Mouse (Mus musculus) liver, adult 2 months (tissue): ENCODE results near the gene Arhgap28. TPM values are rescaled to one million over a fixed set of nuclear protein-coding genes. Genes with fewer than 3 reads are reported as not detected.
A peak's percentile ranks its signal among the peaks of the same experiment; 100 is the strongest.

Source experiments
- DNase-seq: peaks from one replicate; pipeline ENCODE4 v3.0.0-alpha.2; 2011; ENCODE audit warnings: low read depth, low spot score; ENCODE audit errors: extremely low read depth
- H3K27ac ChIP-seq: fragments of 200-500 bp; replicated peaks from 2 replicates; pipeline ENCODE4 v1.5.1; 2012; ENCODE audit warnings: low read depth, mild to moderate bottlenecking, control low read depth, inconsistent platforms, low read length; ENCODE audit not compliant: insufficient read depth
- H3K27me3 ChIP-seq: fragments of 200-500 bp; 2 replicates; pipeline ENCODE4 v1.6.1; 2012; ENCODE audit warnings: mild to moderate bottlenecking, moderate library complexity, low read length, inconsistent platforms; ENCODE audit not compliant: control insufficient read depth, insufficient read depth
- H3K36me3 ChIP-seq: fragments of 200-500 bp; 2 replicates; pipeline ENCODE4 v1.6.1; 2012; ENCODE audit warnings: low read length, inconsistent platforms; ENCODE audit not compliant: control insufficient read depth, insufficient read depth
- H3K4me1 ChIP-seq: fragments of 200-500 bp; 2 replicates; pipeline ENCODE4 v1.6.1; 2011; ENCODE audit warnings: low read length; ENCODE audit not compliant: control insufficient read depth, insufficient read depth
- H3K4me3 ChIP-seq: fragments of 200-500 bp; 2 replicates; pipeline ENCODE4 v1.5.1; 2011; ENCODE audit warnings: low read depth, mild to moderate bottlenecking, control low read depth, low read length, moderate library complexity; ENCODE audit not compliant: insufficient read depth
- H3K79me2 ChIP-seq: fragments of 200-500 bp; 2 replicates; pipeline ENCODE4 v1.6.1; 2012; ENCODE audit warnings: inconsistent platforms, mild to moderate bottlenecking, low read length, moderate library complexity; ENCODE audit not compliant: control insufficient read depth, insufficient read depth
- H3K9ac ChIP-seq: fragments of 200-500 bp; 2 replicates; pipeline ENCODE4 v1.6.1; 2012; ENCODE audit warnings: low read depth, mild to moderate bottlenecking, control low read depth, inconsistent platforms, low read length
- CTCF ChIP-seq: fragments of 200-500 bp; IDR thresholded peaks from 2 replicates; pipeline ENCODE4 v1.5.1; 2011; ENCODE audit warnings: low read depth, low read length, control low read depth
- POLR2A ChIP-seq: fragments of 200-500 bp; IDR thresholded peaks from 2 replicates; pipeline ENCODE4 v1.6.1; 2011; ENCODE audit warnings: low read length, control low read depth; ENCODE audit not compliant: insufficient read depth; ENCODE audit errors: extremely low read depth
- WGBS: fragments of 180-500 bp; shearing (Covaris S2); methylation state at CpG from one replicate; pipeline ENCODE4 v1.1.7; 2018; 5-methylcytosine and 5-hydroxymethylcytosine counted together
- polyA plus RNA-seq: library from polyadenylated mRNA; depleted of rRNA; stranded (reverse); fragments of >200 nt; gene quantifications from 2 replicates; pipeline ENCODE4 v1.2.3, GENCODE M21; 2012; rRNA removed
- total RNA-seq: library from RNA; depleted of rRNA; stranded (reverse); fragments of >200 nt; gene quantifications from 2 replicates; pipeline ENCODE4 v1.2.3, GENCODE M21; 2014; rRNA removed

Arhgap28 gene
- total RNA-seq (0.37 and 0.40 TPM in 2 replicates), polyA plus RNA-seq (0.11 and 0.17 TPM in 2 replicates)

- no peaks in the 10 kb centered on the region for H3K79me2 ChIP-seq
- WGBS = under 1% methylated on average over 65 of the region's 65 CpGs
- DNase-seq = peak; percentile 86
- peak within 1 kb of the TSS; percentile 77 for H3K4me3 ChIP-seq
- TF ChIP-seq POLR2A (no peak), CTCF (no peak)
- no peak within 1 kb of the TSS for H3K27ac ChIP-seq
- H3K36me3 ChIP-seq = no peaks in the 10 kb centered on the region
- no peaks in the 10 kb centered on the region for H3K27me3 ChIP-seq
- H3K4me1 ChIP-seq = no peaks in the 10 kb centered on the region
- H3K9ac ChIP-seq = peak within 1 kb of the TSS; percentile 63
Measured at GRCm38 (mm10) chr17:68003741-68004560, at the start of gene Arhgap28. Gene Arhgap28 (minus strand): TSS chr17:68004120.

- Histone ChIP-seq H3K27ac (no peak overlapping the region), H3K27me3 (no peaks in the 10 kb centered on the region), H3K4me3 (no peak overlapping the region), H3K36me3 (no peaks in the 10 kb centered on the region), H3K79me2 (no peaks in the 10 kb centered on the region), H3K4me1 (no peaks in the 10 kb centered on the region), H3K9ac (no peak overlapping the region)
- no peak for DNase-seq
- WGBS = 78% methylated on average over 7 of the region's 7 CpGs
- TF ChIP-seq CTCF = no peak
- no peak for TF ChIP-seq POLR2A
Measured at GRCm38 (mm10) chr17:68046341-68046675, 42.4 kb upstream of the Arhgap28 start.

GRCm38 (mm10) chr17:68045655-68046340 is 41.9 kb upstream of the Arhgap28 start:
- Histone ChIP-seq H3K9ac (no peak overlapping the region), H3K36me3 (no peaks in the 10 kb centered on the region), H3K4me3 (no peak overlapping the region), H3K79me2 (no peaks in the 10 kb centered on the region), H3K27me3 (no peaks in the 10 kb centered on the region), H3K27ac (no peak overlapping the region), H3K4me1 (no peaks in the 10 kb centered on the region)
- TF ChIP-seq CTCF (no peak), POLR2A (no peak)
- 75% methylated on average over 8 of the region's 8 CpGs for WGBS
- no peak for DNase-seq

- Histone ChIP-seq H3K36me3 (no peaks in the 10 kb centered on the region), H3K27me3 (no peaks in the 10 kb centered on the region), H3K4me1 (no peaks in the 10 kb centered on the region), H3K79me2 (no peaks in the 10 kb centered on the region), H3K27ac (no peak overlapping the region), H3K9ac (no peak overlapping the region), H3K4me3 (no peak overlapping the region)
- WGBS = 92% methylated on average over 4 of the region's 4 CpGs
- DNase-seq = no peak
- TF ChIP-seq POLR2A = no peak
- TF ChIP-seq CTCF = no peak
Measured at GRCm38 (mm10) chr17:68042377-68042776, 38.5 kb upstream of the Arhgap28 start.

GRCm38 (mm10) chr17:68037011-68037410 is 33.1 kb upstream of the Arhgap28 start:
- Histone ChIP-seq H3K4me1 (no peaks in the 10 kb centered on the region), H3K27ac (no peak overlapping the region), H3K4me3 (no peak overlapping the region), H3K36me3 (no peaks in the 10 kb centered on the region), H3K9ac (no peak overlapping the region), H3K79me2 (no peaks in the 10 kb centered on the region), H3K27me3 (no peaks in the 10 kb centered on the region)
- DNase-seq = no peak
- WGBS = 76% methylated on average over 1 of the region's 1 CpGs
- TF ChIP-seq POLR2A = no peak
- TF ChIP-seq CTCF = no peak

- H3K27ac ChIP-seq = no peak overlapping the region
- WGBS = 78% methylated on average over 5 of the region's 5 CpGs
- H3K79me2 ChIP-seq = no peaks in the 10 kb centered on the region
- no peak overlapping the region for H3K4me3 ChIP-seq
- no peak overlapping the region for H3K9ac ChIP-seq
- H3K27me3 ChIP-seq = no peaks in the 10 kb centered on the region
- TF ChIP-seq CTCF (no peak), POLR2A (no peak)
- DNase-seq = no peak
- no peaks in the 10 kb centered on the region for H3K36me3 ChIP-seq
- no peaks in the 10 kb centered on the region for H3K4me1 ChIP-seq
Measured at GRCm38 (mm10) chr17:68029495-68029894, 25.6 kb upstream of the Arhgap28 start.
